Mouse (Mus musculus): ENCODE results near the gene Ildr2.

The Ildr2 gene

DNA sequence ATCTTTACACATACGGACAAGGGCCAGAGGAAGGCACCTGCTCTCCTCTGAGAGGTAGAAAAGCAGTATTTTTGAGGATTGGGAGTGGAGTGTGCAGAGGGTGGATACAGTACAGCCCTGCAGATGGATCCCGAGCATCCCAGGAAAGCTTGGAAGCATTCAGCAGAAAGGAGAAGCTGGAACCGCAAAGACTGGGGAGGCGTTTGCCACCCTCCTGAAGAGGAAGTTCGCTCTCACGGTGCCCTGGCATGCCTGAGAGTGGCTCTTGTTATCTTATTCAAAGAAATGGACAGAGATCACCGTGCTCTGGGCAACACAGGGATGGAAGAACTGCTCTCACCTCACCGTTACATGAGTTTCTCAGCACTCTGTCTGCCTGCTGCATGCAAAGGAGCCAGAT, 30.5 kb downstream of the Ildr2 start:
- no peak for DNase-seq

- no peak for DNase-seq
These were observed 32.3 kb downstream of the Ildr2 start for GRCm38 (mm10) chr1:166286231-166286630.

- DNase-seq: no peak
These were observed 36.6 kb downstream of the Ildr2 start for GRCm38 (mm10) chr1:166290562-166290961.

DNA sequence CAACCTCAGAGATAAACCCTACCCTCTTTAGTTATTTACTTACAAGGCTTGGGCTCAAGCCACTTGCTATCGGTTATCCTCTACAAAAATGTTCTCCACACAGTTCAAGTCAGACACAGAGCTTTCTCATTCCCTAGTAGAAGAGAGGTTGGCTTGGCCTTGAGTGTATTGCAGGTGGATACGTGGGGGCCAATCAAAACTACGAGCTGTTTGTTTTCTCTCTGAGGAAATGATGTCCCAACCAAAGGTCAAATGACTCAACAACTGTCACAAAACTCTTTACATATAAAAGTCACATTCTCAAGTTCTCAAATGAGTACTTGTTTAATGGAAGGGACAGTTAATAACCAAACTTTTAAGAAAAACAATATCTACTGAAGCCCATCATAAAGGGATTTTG, 39.1 kb downstream of the Ildr2 start:
- DNase-seq: no peak

GRCm38 (mm10) chr1:166295548-166295947, 41.6 kb downstream of the Ildr2 start:
- no peak for DNase-seq

GRCm38 (mm10) chr1:166296371-166296770, 42.4 kb downstream of the Ildr2 start:
- no peak for DNase-seq

DNA sequence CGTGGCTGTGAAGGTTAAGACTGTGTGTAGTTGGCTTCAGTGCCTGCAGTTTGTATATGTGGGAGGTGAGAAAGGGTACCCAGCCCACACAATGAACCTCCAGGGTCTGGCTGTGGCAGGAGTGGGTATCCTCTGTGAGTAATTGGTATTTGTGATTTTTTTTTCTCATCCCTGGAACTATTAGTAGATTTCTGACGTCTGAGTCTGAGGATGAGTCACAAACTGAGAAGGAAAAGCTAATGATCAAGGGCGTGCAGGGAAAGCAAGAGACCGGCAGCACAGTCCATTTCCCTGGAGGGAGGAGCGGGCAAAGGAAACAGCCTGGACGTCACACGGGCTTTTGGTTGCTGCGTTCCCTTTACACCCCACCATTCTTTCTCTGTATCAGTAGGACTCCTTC, 43.0 kb downstream of the Ildr2 start:
- no peak for DNase-seq

DNA sequence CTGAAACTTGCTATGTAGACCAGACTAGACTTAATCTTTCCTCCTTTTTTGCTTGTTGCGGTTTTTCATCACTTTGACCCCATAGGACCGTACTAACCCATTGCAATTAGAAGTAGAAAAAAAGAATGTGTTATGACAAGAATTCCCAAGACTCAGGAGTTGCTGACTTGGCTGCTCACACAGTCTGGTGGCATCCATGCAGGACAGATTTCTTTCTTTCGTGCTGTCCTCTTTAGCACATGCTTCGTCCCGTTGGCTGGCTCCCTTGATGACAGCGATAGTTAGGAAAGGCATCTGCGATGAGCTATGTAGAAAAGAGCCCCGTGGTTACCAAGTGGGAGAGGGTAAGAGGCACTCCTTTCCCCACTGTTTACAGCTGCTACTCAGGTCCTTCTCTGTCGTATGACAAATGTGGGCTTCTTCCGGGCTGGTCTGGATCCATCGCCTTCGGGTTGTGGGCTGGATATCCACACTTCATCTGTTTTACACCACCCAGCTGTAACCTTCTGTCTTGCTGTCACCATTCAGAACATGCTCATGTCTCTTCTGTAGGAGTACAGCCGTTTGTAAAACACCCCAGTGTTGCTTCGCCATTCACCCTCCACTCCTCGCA, 43.7 kb downstream of the Ildr2 start:
- no peak for DNase-seq

GRCm38 (mm10) chr1:166298884-166299283, 44.9 kb downstream of the Ildr2 start:
- DNase-seq: no peak

DNA sequence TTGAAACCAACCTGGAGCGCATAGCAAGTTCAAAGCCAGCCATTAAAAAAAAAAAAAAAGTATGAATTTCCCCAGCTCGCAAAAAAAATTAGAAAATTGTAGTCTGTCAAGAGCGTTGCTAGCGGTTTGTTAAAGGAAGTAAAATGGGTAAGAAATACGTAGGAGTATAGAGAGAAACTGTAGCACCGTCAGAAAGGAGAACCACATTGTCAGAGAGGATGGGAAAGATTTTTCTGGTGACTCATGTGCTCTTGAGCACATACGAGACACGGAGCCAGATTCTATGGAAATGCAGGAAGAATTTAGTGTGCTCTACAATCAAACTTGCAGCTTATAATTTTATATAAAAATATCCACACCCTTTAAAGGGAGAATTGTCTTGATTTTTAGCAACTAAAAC, 45.9 kb downstream of the Ildr2 start:
- no peak for DNase-seq

GRCm38 (mm10) chr1:166300526-166300925, 46.6 kb downstream of the Ildr2 start:
- DNase-seq: no peak

- no peak for DNase-seq
These were observed 50.7 kb downstream of the Ildr2 start for GRCm38 (mm10) chr1:166304352-166305240.

- DNase-seq: no peak
These were observed 54.5 kb downstream of the Ildr2 start for GRCm38 (mm10) chr1:166308471-166308850.

DNA sequence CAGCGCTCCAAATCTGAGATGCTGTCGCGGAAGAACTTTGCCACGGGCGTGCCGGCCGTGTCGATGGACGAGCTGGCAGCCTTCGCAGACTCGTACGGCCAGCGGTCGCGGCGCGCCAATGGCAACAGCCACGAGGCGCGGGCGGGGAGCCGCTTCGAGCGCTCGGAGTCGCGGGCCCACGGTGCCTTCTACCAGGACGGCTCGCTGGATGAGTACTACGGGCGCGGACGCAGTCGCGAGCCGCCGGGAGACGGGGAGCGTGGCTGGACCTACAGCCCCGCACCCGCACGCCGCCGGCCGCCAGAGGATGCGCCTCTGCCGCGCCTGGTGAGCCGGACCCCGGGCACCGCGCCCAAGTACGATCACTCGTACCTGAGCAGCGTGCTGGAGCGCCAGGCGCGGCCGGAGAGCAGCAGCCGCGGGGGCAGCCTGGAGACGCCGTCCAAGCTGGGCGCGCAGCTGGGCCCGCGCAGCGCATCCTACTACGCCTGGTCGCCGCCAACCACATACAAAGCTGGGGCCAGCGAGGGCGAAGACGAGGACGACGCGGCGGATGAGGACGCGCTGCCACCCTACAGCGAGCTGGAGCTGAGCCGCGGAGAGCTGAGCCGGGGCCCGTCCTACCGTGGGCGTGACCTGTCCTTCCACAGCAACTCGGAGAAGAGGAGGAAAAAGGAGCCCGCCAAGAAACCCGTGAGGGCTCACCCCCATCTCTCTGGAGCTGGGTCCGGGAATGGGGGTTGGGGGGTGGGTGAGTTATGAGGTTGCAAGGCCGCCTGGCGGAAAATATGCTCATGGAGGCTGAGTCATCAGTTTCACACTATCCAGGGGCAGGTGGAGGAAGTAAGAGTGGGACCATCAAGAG, 55.1 kb downstream of the Ildr2 start:
- peak; percentile 11 for DNase-seq

DNA sequence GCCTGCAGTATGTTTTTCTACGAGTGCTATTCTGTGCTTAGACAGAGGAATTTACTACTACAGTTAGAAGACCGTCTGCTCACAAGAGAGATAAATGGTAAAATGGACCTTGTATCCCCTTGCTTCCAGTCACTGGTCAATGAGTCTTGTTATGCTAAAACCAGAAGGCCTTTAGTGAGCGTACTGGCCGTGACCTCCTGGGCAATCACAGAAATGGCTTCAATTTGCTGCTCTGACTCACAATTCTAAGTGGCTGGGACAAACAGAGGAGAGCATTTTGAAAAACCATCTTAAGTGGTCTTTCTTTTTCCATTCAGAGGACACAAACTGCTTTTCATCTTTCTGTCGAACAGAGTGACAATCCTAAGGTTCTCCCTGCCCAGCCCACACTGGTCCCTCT, 57.2 kb downstream of the Ildr2 start:
- no peak for DNase-seq

- DNase-seq: peak; percentile 12
These were observed 59.7 kb downstream of the Ildr2 start for GRCm38 (mm10) chr1:166313637-166314036.

DNA sequence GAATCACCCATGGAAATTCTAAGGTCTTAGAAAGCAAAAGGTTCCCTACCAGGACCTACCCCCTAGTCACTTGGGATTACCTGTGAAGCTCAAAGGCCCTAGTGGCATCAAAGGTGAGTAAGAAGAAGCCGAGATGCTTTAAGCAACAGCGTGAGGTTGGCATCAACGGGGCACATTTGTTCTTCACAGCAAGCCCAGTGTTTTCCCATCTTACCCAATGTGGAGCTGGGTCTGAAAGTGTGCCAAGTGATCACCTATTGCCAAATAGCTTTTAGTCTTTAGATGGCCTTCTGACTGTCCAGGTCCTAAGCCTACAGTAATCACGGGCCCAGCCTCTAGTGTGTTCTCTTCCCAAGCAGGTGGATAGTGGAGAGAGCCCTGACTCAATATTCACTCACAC, 61.8 kb downstream of the Ildr2 start:
- no peak for DNase-seq

DNA sequence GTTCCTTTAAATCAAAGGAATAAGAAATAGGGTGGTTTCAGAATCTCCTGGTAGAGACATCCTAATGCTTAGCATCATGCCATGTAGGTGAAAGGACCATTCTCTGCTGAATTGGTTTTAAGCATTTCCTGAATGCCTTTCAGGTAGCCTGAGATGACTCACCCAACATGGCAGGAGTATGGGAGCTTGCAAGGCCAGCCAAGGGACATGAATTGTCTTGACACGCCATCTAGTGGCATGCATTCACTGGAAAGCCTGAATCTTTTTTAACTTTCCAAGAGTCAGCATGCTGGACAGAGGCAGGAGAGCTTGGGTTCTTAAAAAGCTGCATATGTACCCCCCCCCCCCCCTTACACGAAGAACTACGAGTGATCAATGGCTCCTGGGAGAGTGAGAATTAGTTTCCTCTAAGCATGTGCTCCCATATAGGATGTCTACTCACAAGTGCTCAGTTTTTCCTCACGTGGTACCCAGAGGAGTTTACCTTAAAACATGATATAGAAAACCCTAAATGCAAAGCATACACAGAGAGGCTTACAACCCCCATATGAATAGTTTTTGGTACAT, 65.3 kb downstream of the Ildr2 start:
- peak; percentile 47 for DNase-seq

DNA sequence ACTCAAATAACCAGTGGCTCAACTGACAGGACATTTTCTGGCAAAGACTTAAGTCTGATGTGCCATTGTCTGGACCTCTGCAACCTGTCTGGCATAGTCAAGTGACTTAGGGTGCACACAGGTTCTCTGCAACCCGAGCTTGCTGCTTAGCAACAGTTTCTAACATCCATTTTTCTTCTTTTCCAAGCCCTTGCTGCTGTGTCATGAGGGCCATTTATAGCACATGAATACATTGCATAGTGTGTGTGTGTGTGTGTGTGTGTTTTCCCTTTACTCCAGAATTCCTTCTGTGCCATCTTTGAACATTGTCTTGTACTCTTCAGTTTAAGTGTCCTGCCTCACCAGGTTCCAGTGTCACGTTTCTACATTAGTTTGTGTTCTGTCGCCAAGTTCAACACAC, 72.5 kb downstream of the Ildr2 start:
- DNase-seq: no peak

- no peak for DNase-seq
These were observed 76.8 kb downstream of the Ildr2 start for GRCm38 (mm10) chr1:166330752-166331151.

- DNase-seq: no peak
These were observed 85.2 kb downstream of the Ildr2 start for GRCm38 (mm10) chr1:166339110-166339509.

GRCm38 (mm10) chr1:166342060-166342459, 88.1 kb downstream of the Ildr2 start:
- DNase-seq: no peak

- DNase-seq: no peak
These were observed 88.6 kb downstream of the Ildr2 start for GRCm38 (mm10) chr1:166342539-166342938.
